Mouse (Mus musculus): ENCODE results near the gene Cd86. TPM values are rescaled to one million over a fixed set of nuclear protein-coding genes. Genes with fewer than 3 reads are reported as not detected.

Gene Cd86
- total RNA-seq, 2 experiments from 2014 or later = 0.88 to 1.2 TPM

GRCm38 (mm10) chr16:36663484-36663883 is 2.4 kb downstream of the Cd86 start:
- intact Hi-C loops (cut with DNase I; ENCODE audit: low total_unique reads) = no loop called here
- DNase-seq = no peak

DNA sequence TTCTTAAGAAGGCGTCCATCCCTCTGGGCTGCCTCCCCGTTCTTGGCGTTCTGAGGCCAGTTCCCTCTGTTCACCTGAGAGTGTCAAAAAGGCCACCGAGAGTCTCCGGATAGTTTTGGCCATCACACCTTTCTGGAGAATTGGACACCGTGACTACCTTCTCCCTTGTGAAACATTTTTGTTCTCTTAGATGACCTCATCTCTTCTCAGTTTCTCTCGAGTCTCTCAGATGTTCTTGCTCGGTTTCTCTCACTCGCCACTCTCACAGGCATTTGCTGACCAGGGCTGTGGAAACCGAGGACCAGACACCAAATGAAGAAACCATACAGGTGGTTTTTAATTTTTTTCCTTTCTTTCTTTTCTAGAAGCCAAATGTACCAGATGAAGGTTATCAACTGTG is 4.6 kb downstream of the Cd86 start:
- DNase-seq = no peak
- intact Hi-C loops (cut with DNase I; ENCODE audit: low total_unique reads) = no loop called here

DNA sequence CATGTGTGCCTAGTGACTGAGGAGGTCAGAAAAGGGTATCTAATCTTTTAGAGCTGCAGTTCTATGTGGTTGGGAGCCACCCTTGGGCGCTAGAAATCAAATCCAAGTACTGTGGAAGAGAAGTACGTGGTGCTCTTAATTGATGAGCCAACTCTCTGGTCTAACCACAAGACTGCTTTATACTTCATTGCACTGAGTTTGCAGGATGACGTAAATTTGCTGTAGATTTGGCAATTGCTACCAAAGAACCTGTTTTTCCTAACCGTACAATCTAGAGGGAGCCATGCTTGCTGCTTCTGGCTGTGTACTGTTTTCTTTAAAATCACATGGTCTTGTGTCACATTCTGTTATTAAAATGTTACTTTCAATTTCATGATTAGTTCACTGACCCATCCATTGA is 10.0 kb downstream of the Cd86 start:
- intact Hi-C loops (cut with DNase I; ENCODE audit: low total_unique reads) = no loop called here
- no peak for DNase-seq

DNA sequence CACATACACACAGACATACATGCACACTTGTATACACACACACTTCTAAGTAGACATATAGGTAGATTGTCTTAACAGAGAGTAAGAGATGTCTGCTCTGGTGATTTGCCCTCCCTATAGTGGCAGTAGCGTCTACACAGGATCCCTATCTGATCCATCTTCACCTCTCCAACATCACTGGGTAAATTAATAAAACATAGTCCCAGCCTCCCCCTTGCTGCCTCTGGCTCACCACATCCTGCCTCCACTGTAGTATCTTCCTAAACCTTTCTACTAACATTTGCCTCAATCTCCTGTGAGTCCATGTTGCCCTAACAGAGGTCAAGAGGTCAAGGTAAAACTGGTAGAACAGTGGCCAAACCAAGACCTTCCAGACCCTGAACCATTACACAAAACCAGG is 10.7 kb downstream of the Cd86 start:
- intact Hi-C loops (cut with DNase I; ENCODE audit: low total_unique reads) = no loop called here
- no peak for DNase-seq

DNA sequence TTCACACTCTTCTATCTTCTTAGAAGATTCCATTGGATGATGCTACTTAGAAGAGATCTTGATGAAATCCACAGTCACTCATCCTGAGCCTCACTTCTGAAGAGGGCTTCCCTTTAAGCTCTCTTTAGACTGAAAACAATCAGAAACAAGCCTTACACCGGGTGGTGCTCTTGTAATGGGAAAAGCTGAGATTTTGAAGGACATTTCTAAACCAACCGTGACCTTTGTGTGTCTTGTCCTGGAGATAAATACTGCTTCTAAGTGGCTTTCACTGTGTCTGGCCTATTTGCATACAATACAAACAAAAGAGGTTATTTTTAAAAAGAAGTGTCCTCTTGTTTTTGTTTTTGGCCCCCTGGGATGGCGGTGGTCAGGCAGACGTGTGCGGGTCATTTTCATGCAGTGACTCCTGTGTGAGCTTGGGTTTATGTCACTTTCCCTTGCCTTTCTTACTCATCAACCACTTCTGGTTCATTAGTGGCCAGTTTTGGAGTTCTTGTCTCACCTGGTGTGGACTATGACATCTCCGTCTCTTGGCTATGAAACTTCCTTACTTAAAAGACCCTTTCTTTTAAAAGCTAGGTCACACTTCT is 14.6 kb downstream of the Cd86 start:
- DNase-seq = no peak
- intact Hi-C loops (cut with DNase I; ENCODE audit: low total_unique reads) = no loop called here

GRCm38 (mm10) chr16:36650511-36650910 is 15.4 kb downstream of the Cd86 start:
- intact Hi-C loops (cut with DNase I; ENCODE audit: low total_unique reads) = no loop called here
- no peak for DNase-seq

DNA sequence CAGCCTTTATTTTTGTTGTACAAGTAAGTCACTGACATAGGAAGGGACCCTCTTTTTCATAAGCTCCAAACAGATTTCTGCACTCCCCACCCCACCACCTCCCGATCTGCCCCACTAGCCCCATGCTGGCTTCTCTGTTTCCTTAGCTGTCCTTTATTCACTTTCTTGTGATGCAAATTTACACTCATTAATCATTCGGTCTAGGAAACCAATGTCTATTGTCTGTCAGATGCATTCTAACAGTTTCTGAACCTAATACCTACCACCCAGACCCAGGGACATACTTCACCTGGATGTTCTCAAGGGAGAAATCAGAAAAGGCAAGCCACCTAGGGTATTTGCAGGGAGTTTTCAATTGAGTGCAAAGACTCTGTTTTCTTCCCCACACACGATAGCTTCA is 16.6 kb downstream of the Cd86 start:
- no peak for DNase-seq
- intact Hi-C loops (cut with DNase I; ENCODE audit: low total_unique reads) = no loop called here

DNA sequence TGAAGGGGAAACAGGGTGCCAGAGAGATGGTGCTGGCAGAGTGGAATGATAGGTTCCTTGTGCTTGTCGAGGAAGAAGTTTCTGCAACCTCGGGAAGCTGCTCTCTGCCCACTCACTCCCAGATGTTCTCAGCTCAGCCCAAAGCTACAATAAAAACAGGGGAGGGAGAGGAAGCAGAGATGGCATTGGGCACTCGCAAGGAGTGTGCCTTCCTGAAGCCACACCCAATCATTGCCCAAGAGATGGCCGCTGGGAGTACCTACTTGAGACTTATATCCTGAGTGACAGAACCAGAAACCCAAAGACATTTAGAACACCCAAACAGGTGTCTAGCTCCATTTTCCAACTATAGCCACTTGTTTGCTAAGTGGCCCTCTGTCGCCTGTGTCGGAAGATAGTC is 20.8 kb downstream of the Cd86 start:
- DNase-seq = no peak
- intact Hi-C loops (cut with DNase I; ENCODE audit: low total_unique reads) = no loop called here

DNA sequence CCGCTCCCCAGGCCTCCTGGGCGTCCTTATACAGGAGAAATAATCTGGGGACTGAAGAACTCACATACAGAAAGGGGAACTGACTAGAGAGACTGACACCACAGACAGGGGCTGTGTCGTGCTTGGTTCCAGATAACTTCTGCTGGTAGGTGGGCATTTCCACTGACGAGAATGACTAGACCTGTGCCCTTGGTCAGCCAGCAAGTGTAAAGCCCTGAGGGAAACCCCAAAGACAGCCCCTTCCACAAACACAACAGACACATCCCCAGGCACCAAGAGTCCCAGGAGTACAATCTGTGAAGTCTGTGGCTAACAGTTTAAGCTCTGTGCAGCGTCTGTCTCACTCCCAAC is 23.2 kb downstream of the Cd86 start:
- intact Hi-C loops (cut with DNase I; ENCODE audit: low total_unique reads) = no loop called here
- DNase-seq = no peak

DNA sequence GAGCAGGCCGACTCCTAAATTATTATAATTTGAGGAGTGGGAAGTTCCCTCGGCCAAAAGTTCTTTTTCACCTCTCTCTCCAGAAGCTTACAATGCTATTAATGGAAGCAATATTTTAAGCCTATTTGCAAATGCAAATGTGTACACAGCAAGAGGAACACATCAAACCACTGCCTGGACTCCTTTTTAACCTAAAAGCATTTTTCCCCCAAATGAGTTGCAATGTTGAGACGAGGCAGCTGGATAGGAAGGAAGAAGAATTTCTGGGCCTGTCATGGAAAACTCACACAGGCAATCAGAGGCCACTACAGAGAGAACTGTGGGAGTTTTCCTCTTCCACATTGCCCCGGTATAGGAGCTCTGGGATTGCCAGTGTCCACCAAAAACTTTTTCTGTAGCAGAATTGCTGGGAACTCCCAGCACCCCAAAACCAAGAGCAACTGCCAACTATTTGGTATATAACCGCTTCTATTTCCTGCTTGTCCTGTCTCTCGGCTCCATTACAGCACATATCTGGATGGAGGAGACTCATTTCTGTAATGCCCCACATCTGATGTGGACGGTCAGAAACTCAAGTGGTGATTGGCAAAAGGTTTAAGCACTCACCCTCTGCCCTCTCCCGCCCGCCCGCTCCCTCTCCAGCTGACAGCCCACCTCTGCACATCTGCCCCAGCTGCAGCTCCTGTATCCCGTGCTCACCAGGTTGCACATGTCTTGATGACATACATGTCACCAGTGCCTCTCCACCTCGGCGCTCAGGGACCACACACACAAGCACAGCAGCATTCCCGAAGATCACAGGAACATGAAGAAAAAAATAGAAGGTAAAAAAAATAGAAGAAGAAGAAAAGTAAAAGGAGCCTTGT is 23.8 kb downstream of the Cd86 start:
- intact Hi-C loops (cut with DNase I; ENCODE audit: low total_unique reads) = no loop called here
- no peak for DNase-seq

- intact Hi-C loops (cut with DNase I; ENCODE audit: low total_unique reads) = no loop called here
- no peak for DNase-seq
These were observed 24.9 kb downstream of the Cd86 start for GRCm38 (mm10) chr16:36640993-36641392.

DNA sequence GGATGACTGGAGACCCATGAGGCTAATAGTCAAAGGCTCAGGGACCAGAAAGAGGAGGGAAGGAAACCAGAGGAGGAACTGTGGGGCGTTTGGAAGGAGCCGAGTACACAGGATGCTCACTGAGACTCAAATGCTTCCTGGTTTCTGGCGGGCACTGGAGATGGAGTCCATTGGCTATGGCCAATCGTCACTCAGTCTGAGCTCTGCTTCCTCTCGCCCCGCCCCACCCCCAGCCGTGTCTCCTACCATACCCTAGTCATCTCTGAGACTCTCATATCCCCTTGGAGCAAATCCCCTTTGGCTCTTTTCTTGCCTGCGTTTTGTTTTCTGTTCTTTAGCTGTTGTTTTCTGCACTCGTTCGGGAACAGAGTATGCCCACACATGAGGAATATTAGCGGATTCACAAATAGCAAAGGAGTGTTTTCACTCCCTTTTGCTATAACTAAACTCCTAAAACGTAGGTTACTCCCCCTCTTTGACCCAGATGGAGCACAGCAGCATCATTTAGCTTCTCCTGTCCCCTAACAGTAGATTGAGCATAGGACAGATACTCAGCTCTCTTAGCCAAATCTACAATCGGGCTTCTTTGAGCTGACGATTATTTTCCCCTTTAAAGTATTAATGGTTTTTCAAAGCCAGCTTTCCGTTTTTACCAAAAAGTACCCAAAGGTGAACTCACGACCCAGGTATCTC is 25.9 kb downstream of the Cd86 start:
- DNase-seq = no peak
- intact Hi-C loops (cut with DNase I; ENCODE audit: low total_unique reads) = no loop called here

DNA sequence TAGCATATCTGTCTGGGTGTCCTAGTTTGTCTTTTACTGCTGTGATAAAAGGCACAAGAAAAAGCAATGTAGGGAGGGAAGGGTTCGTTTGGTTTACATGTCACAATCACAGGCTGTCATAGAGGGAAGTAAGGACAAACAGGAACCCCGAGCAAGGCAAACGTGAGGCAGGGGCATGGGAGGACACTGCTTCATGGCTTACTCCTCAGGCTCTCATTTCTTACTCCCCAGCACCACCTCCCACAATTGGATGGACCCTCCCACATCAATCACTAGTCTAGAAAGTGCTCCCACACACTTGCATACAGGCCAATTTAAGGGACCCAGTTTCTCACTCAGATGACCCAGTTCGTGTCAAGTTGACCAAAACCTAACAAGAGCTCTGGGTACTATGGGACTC is 29.1 kb downstream of the Cd86 start:
- intact Hi-C loops (cut with DNase I; ENCODE audit: low total_unique reads) = no loop called here
- no peak for DNase-seq

GRCm38 (mm10) chr16:36634971-36635710 is 30.7 kb downstream of the Cd86 start:
- intact Hi-C loops (cut with DNase I; ENCODE audit: low total_unique reads) = no loop called here
- no peak for DNase-seq

GRCm38 (mm10) chr16:36634421-36634820 is 31.5 kb downstream of the Cd86 start:
- DNase-seq = no peak
- intact Hi-C loops (cut with DNase I; ENCODE audit: low total_unique reads) = no loop called here

GRCm38 (mm10) chr16:36632229-36632628 is 33.7 kb downstream of the Cd86 start:
- intact Hi-C loops (cut with DNase I; ENCODE audit: low total_unique reads) = no loop called here
- DNase-seq = no peak

DNA sequence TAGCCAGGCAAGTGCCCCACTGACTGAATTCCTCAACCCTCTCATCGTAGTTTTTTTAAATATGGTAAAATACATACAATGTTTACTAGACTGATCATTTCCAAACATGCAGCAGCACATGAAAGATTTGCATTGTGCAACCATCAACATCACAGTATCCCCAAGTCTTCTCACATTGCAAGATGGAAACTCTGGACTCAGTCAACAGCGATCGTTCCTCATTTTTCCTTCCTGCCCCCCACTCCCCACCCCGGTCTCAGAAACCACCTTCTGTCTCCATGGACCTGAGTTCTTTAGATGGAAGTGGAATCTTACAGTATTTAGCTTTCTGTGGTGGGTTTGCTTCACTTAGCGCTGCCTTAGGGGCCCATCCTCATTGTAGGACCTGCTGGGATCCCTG is 34.3 kb downstream of the Cd86 start:
- DNase-seq = no peak
- intact Hi-C loops (cut with DNase I; ENCODE audit: low total_unique reads) = no loop called here

DNA sequence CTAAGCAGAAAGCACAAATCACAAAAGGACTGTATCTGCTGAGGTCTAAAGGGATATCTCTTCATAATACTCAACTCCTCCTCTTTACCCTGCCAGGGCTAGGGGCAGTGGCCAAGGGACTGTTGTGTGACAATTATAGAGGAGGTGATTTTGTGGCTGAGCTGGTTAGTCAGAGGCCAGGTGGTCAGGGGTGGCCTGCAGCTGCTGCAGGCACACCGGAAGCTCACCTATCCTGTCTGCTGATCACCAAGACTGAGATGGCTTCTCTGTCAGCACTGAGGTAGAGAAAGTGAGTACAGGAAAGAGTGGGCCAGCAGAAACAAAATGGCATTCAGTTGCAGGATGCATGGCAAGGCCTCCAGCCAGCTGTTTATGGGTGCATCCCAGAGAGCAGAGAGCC is 38.1 kb downstream of the Cd86 start:
- intact Hi-C loops (cut with DNase I; ENCODE audit: low total_unique reads) = loop anchor here (10.0 kb wide), 1 partner anchor 153 kb away; no protein-coding TSS in a partner anchor

DNA sequence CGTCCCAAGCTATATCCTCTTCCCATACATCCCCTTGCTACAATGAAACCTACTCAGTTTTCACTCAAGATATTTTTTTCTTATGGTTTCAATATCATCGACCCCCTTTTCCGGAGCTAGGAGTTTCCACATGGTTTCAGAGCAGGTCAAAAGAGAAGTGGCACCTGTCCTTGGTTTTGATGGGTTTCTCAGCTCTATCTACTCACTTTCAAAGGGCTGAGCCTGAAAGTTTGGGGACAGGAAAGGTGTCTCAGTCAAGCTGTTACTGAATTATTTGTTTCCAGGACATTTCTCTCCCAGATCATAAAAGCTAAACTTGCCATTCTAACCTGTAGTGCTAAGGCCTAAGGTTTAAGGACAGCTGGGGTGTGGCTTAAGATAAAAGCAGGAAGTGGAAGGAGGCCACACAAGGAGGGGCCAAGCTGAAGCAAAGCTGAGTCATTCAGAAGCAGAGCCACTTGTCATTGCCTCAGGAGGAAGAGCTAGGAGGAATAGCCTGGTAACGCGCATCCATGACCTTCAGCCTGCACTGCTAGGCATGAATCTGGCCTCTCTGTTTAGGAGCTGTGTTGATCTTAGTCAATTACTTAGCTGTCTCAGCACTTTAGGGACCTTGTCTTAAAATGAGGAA is 39.2 kb downstream of the Cd86 start:
- intact Hi-C loops (cut with DNase I; ENCODE audit: low total_unique reads) = loop anchor here (10.0 kb wide), 1 partner anchor 152 kb away; no protein-coding TSS in a partner anchor

More for the DNA sequence above, 38.1 kb downstream of the Cd86 start:
- DNase-seq = no peak

DNA sequence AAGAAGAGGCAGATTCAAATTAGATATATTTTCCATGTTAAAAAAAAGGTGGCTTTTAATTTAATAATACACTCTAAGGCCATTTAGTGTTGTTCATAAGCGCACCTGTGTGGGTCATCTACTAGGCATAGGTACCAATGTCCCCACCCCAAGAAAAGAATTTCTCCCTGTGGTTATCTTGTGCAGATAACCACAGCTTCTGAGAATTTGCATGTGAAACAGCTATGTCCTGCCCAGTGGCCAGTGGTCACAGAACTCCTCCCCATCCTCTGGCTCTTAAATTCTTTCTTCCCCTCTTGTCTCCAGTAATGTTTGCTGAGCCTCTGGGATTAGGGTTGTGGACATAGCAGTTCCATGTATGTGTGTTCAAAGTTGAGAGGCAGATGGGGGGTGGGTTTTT is 40.0 kb downstream of the Cd86 start:
- DNase-seq = no peak
- intact Hi-C loops (cut with DNase I; ENCODE audit: low total_unique reads) = loop anchor here (10.0 kb wide), 1 partner anchor 151 kb away; no protein-coding TSS in a partner anchor

More for the DNA sequence above, 39.2 kb downstream of the Cd86 start:
- DNase-seq = no peak

Measured in gastrocnemius, postnatal 14 days (tissue).